Mouse (Mus musculus) layer of hippocampus, adult 8-10 months (tissue): Measurements from ENCODE around the gene Pkmyt1. TPM values are rescaled to one million over a fixed set of nuclear protein-coding genes. Genes with fewer than 3 reads are reported as not detected.
A peak's percentile ranks its signal among the peaks of the same experiment; 100 is the strongest.
"Not testable (repeated sequence)": the region's sequence is repeated elsewhere in the genome, so short reads cannot be mapped to it uniquely, and the experiment has no call there.

Experiments
- DNase-seq, 2 experiments: peaks; one replicate each; pipeline ENCODE4 v3.0.0; 2022; ENCODE audit warnings: low spot score in 2 of 2
- total RNA-seq, 4 experiments: library from RNA; stranded (reverse); gene quantifications; 2 replicates each; pipeline ENCODE4 v1.2.4; 2022

The Pkmyt1 gene
- total RNA-seq, 4 experiments from 2014 or later, result 4.3 to 5.2 (median 4.7) TPM

DNA sequence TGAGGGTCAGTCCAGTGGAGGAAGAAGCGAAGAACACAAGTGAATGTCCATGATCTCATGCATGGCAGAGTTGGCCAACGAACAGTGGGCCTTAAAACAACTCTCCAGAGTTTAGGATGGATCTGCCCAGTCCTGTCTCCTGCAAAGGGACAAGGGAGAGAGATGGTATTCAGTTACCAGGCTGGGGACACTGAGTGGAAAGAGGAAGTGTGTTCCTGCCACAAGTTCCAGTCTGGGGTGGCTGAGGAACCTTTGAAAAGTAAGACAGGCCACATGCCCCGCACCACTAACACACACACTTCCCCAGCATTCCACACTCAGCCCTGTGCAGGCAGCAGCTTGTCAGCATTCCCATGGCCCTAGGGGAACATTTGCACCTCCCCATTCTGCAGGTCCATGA is 20.6 kb downstream of the Pkmyt1 start:
- no peak for DNase-seq

GRCm38 (mm10) chr17:23747471-23747870 is 21.3 kb downstream of the Pkmyt1 start:
- DNase-seq, result no peak

- no peak for DNase-seq
Observed at GRCm38 (mm10) chr17:23748026-23748425, 21.9 kb downstream of the Pkmyt1 start.

DNA sequence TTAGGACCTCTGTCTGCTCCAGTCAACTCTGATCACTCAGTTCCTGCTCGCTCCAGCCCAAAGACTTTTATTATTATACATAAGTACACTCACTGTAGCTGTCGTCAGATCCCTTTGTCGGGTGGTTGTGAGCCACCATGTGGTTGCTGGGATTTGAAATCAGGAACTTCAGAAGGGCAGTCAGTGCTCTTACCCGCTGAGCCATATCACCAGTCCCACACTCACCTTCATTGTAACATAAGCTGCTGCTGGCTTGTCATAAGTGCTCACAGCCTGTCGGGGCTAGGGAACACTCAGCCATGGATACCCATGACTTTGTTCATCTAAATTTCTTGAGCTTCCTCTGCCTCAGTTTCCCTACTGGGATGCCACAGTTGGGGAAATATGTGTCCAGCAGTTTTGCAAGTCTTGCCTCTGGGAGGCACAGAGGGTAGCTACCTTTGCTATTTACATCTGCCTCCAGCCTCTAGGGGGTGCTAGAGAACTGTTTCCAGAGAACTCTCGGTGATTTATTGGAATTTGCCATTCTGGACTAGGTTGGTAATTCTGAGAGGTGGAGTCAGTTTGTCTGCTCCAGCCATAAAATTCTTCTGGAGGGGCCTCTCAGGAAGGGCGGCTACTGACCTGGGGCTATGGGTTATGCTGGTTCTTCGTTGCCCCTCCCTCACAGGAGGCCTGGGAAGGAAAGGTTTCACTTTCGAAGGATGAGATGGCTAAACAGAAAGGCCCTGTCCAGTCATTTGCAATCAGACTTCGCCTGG is 22.7 kb downstream of the Pkmyt1 start:
- peak in 1 of 2 experiments; percentile 71 for DNase-seq

- DNase-seq, result no peak
Observed at GRCm38 (mm10) chr17:23749400-23750191, 23.5 kb downstream of the Pkmyt1 start.

GRCm38 (mm10) chr17:23755689-23756088 is 29.6 kb downstream of the Pkmyt1 start:
- DNase-seq, result no peak

- DNase-seq, result no peak
Observed at GRCm38 (mm10) chr17:23757581-23757980, 31.4 kb downstream of the Pkmyt1 start.

DNA sequence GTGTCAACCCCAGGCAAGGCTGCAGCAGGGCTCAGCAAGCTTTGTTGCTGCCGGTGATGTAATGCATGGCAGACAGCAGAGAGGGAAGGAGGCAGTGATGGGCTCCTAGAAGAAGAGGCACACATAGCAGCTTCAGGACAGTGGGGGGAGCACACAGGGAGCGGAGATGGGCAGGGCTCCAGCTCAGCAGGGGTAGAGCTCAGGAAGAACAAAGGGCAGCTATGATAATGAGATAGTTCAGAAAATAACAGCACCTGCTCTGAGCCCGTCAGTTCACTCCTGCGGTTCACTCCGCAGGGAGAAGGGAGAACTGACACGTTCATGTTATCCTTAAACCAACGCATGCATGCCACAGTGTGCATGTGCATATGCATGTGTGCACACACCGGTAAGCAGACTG is 32.7 kb downstream of the Pkmyt1 start:
- no peak for DNase-seq

GRCm38 (mm10) chr17:23760231-23760630 is 34.1 kb downstream of the Pkmyt1 start:
- DNase-seq, result no peak

- no peak for DNase-seq
Observed at GRCm38 (mm10) chr17:23761155-23761554, 35.0 kb downstream of the Pkmyt1 start.

DNA sequence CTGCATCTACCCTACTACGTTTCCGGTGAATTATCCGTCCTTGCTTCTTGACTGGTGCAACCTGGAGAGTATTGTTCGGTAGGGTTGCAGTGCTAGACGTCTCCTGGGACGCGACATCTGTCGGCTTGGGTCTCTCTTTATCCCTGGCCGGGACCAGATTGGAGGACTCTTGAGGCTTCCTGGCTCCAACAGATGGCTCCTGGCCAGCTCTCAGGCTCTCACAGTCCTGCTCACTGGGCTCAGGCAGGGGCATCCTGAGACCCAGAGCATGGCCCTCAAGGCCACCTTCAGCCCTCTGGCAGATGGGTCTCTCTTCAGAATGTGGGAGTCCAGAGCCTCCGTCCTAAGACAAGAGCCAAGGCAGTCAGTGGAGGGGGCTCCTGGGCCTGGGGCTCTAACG is 36.8 kb downstream of the Pkmyt1 start:
- no peak for DNase-seq

- DNase-seq, result no peak
Observed at GRCm38 (mm10) chr17:23770493-23770892, 44.4 kb downstream of the Pkmyt1 start.

- DNase-seq, result no peak
Observed at GRCm38 (mm10) chr17:23770896-23771283, 44.8 kb downstream of the Pkmyt1 start.

DNA sequence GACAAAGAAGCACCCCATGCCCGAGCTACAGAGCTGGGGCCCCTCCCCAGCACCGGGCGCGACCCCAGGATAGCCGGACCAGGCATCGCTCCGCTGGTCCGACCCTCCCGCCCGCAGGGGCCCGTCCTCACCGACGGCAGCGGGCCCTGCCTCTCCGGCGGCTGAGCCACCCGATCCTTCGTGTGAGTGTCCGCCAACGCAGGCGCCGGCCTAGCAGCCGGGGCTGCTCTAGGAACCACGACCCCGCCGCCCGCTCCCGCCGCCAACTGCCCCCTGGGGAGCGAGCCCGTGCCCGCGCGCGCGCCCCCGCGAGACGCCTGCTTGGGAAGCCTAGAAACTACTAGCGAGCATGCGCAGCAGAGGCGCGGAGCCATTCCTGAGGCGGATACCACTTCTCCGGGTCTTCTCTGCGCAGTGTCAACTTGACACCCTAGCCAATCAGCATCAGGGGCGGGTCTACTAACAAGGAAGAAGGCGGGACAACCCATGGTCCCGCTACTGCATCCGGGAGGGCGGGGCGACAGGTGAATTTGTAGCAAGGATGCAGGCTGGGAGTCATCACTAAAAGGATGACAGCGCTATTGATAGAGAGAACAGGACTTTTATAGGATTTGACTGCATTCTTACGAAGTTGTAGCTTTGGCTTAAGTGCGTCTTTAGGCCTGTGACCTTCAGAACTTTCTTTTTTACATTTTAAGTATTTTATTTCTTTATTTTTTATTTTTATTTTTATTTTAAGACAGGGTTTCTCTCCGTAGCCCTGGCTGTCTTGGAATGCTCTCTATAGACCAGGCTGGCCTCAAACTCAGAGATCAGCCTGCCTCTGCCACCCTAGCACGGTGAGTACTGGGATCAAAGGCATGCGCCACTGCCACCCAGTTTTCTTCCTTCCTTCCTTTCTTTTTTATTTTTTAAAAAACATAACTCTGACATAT is 45.4 kb downstream of the Pkmyt1 start, which contains the start of gene Flywch1:
TSS of gene Flywch1 (minus strand) at position 319 of the 935 bp plus-strand sequence.
- peak; percentile 99 for DNase-seq

- DNase-seq, result not testable (repeated sequence)
Observed at GRCm38 (mm10) chr17:23772219-23772556, 46.1 kb downstream of the Pkmyt1 start.

DNA sequence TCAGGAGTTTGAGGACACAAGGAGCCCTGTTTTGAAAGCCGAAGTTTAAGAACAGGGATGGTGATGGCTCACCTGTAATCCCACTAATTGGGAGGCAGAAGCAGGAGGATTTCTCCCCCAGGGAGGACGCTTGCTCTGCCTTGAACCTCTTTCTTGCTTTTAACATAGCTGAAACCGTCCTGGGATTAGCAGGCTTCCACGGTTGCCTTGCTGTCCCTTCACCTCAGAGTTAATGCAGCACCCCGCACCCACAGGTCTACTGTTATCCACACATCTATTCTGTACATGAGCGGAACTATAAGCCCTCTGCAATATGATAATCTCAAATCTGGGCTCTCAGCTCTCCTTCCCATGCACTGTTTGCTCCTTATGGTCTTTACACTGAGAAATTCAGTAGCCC is 47.5 kb downstream of the Pkmyt1 start:
- no peak for DNase-seq

- peak; percentile 67 to 81 for DNase-seq
Observed at GRCm38 (mm10) chr17:23774090-23774489, 48.0 kb downstream of the Pkmyt1 start.

DNA sequence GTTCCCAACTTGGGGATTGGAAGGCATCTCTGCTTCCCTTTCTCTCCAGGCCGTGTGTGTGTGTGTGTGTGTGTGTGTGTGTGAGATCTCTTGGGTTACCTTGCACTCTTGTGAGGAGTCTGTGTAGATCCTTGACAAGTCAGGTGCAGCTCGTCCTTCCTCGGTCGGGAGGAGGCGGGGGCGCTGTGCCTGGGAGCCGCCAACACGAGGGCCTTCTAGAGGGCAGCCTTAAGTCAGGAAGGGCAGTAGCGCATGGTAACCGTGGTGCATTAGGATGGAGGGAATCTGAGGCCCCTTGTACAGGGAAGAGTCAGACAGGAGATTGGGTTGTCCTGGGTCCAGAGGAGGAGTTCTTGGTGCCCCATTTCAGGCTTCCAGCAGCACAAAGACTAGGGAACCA is 50.1 kb downstream of the Pkmyt1 start:
- DNase-seq, result no peak

DNA sequence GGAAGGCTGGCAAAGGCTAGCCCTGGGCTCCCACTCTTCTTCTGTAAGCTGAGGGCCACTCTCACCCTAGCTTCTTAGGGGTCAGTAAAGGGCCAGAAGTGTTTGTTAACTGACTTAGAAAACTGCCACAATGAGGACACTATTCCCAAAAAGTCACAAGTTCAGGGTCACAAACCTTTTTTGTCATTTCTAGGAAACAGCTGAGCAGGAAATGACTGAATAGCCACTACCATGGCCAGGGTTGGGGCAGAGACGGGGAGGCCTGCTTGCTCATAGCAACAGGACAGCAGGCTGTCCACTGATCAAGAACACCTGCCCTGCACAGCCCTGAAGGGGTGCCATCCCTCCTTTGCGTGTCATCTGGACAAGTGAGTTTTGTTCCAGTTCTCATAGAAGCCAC is 51.0 kb downstream of the Pkmyt1 start:
- DNase-seq, result no peak

GRCm38 (mm10) chr17:23778447-23778846 is 52.3 kb downstream of the Pkmyt1 start:
- DNase-seq, result no peak

- DNase-seq, result no peak
Observed at GRCm38 (mm10) chr17:23783352-23783751, 57.2 kb downstream of the Pkmyt1 start.
